Mouse (Mus musculus) T-helper 2 cell (primary cell): ENCODE measurements around the gene Smarce1.
"Not testable (repeated sequence)": the region's sequence is repeated elsewhere in the genome, so short reads cannot be mapped to it uniquely, and the experiment has no call there.

Experiments
- in situ Hi-C: fragments of 300-600 bp; cut with MboI, MseI; formaldehyde crosslinking; loops from one replicate; pipeline ENCODE4 v1.15.1; 2025; ENCODE audit warnings: high pct_unique_total_duplicates

Gene Smarce1

GRCm38 (mm10) chr11:99230261-99231048, at the start of gene Smarce1:
TSS of gene Smarce1 (minus strand) at chr11:99231017.
- in situ Hi-C loops, result loop anchor here (5.0 kb wide), 1 partner anchor 38 kb away; no protein-coding TSS in a partner anchor

- in situ Hi-C loops, result no loop called here
These were observed 49.2 kb upstream of the Smarce1 start for GRCm38 (mm10) chr11:99279986-99280385.

- in situ Hi-C loops, result no loop called here
These were observed 46.0 kb upstream of the Smarce1 start for GRCm38 (mm10) chr11:99276786-99277185.

- in situ Hi-C loops, result no loop called here
These were observed 44.8 kb upstream of the Smarce1 start for GRCm38 (mm10) chr11:99275624-99276023.

GRCm38 (mm10) chr11:99272721-99273120, 41.9 kb upstream of the Smarce1 start:
- in situ Hi-C loops, result no loop called here

GRCm38 (mm10) chr11:99269192-99269591, 38.4 kb upstream of the Smarce1 start:
- in situ Hi-C loops, result no loop called here

GRCm38 (mm10) chr11:99265796-99266195, 35.0 kb upstream of the Smarce1 start:
- in situ Hi-C loops, result no loop called here

GRCm38 (mm10) chr11:99265220-99265619, 34.4 kb upstream of the Smarce1 start:
- in situ Hi-C loops, result no loop called here

GRCm38 (mm10) chr11:99256213-99256612, 25.4 kb upstream of the Smarce1 start:
- in situ Hi-C loops, result no loop called here

- in situ Hi-C loops, result no loop called here
These were observed 24.5 kb upstream of the Smarce1 start for GRCm38 (mm10) chr11:99255316-99255715.

- in situ Hi-C loops, result no loop called here
These were observed 23.1 kb upstream of the Smarce1 start for GRCm38 (mm10) chr11:99253893-99254292.

- in situ Hi-C loops, result no loop called here
These were observed 21.9 kb upstream of the Smarce1 start for GRCm38 (mm10) chr11:99252671-99253070.

- in situ Hi-C loops, result no loop called here
These were observed 19.8 kb upstream of the Smarce1 start for GRCm38 (mm10) chr11:99250666-99251065.

GRCm38 (mm10) chr11:99250241-99250640, 19.4 kb upstream of the Smarce1 start:
- in situ Hi-C loops, result no loop called here

GRCm38 (mm10) chr11:99249115-99249514, 18.3 kb upstream of the Smarce1 start:
- in situ Hi-C loops, result no loop called here

- in situ Hi-C loops, result no loop called here
These were observed 17.1 kb upstream of the Smarce1 start for GRCm38 (mm10) chr11:99247916-99248315.

GRCm38 (mm10) chr11:99244519-99244918, 13.7 kb upstream of the Smarce1 start:
- in situ Hi-C loops, result not testable (repeated sequence)

- in situ Hi-C loops, result no loop called here
These were observed 13.1 kb upstream of the Smarce1 start, which contains the start of gene Krt222 for GRCm38 (mm10) chr11:99243820-99244374. TSS of gene Krt222 (minus strand) at chr11:99244085.

GRCm38 (mm10) chr11:99243200-99243819, 12.5 kb upstream of the Smarce1 start:
- in situ Hi-C loops, result no loop called here

- in situ Hi-C loops, result no loop called here
These were observed 11.2 kb upstream of the Smarce1 start for GRCm38 (mm10) chr11:99242056-99242455.

- in situ Hi-C loops, result no loop called here
These were observed 7.7 kb upstream of the Smarce1 start for GRCm38 (mm10) chr11:99238468-99238867.

- in situ Hi-C loops, result loop anchor here (5.0 kb wide), 1 partner anchor 39 kb away; no protein-coding TSS in a partner anchor
These were observed 416 bp upstream of the Smarce1 start for GRCm38 (mm10) chr11:99231049-99231816.
